Mouse (Mus musculus) cortical plate, adult 2 months (tissue): Measurements from ENCODE around the gene Ndufa4l2.

Experiments
- CTCF ChIP-seq: fragments of 200-500 bp; IDR thresholded peaks from 2 replicates; pipeline ENCODE4 v1.5.1; 2011; ENCODE audit warnings: mild to moderate bottlenecking, control low read depth, low read length; ENCODE audit not compliant: insufficient read depth; ENCODE audit errors: extremely low read depth
- POLR2A ChIP-seq: fragments of 200-500 bp; IDR thresholded peaks from 2 replicates; pipeline ENCODE4 v1.6.1; 2011; ENCODE audit warnings: mild to moderate bottlenecking, low read length, control low read depth; ENCODE audit not compliant: insufficient read depth; ENCODE audit errors: extremely low read depth

GRCm38 (mm10) chr10:127492118-127492517 lies 22.6 kb upstream of the Ndufa4l2 start:
- TF ChIP-seq CTCF = no peak
- no peak for TF ChIP-seq POLR2A
